Mouse (Mus musculus): ENCODE data around the gene Olfr323.

Gene Olfr323

DNA sequence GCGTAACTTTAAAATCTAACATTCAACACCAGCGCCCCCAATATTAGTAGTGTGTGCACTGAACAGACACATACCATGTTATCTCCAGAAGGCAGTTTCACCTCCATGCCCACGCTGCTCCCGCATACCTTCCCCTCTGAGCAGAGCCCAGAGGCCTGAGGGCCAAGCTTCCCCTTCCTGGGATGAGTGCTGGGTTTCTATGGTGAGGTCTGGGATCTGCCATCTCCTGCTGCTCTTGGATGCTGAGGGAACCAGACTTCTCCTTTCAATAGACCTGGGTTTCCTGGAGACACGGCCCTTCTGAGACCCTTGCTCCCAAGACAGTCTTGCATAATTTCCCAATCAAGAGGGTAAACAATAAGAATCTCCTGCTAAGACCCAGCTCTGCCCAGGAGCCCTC lies at the start of gene Olfr323:
Olfr323 (minus strand) TSS at position 101 of the 400 bp plus-strand sequence.
- no peak for DNase-seq (ENCODE audit: low spot score)

DNA sequence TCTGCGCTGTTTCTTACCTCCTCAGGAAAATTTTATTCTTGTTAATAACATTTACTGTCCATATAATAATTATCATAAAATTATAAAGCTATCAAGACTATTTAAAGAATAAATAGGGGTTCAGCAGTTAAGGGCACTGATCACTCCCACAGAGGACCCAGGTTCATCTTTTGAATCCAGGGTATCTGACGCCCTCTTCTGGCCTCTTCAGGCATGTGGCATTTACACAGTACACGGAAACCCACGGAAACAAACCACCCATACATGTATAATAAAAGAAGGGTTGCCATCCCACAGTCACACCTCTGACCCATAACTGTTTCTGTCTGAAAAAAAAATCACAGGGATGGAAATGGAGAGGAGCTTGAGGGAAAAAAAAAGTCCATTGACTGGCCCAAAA lies 41.5 kb upstream of the Olfr323 start:
- peak; percentile 15 for DNase-seq (ENCODE audit: low spot score)

DNA sequence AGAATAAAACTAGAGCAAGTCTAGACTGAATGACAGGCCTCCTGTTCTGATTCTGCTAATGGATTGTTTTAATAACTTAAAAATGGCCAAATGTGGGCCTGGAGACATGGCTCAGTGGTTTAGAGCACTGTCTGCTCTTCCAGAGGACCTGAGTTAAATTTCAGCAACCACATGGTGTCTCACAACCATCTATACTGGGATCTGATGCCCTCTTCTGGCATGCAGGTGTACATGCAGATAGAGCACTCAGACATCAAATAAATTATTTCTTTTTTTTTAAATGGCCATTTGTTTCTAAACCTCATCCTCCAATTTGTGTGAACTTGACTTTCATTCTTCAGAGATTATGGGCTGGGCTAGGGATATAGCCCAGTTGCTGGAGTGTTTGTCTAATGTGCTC lies 39.0 kb upstream of the Olfr323 start:
- no peak for DNase-seq (ENCODE audit: low spot score)

DNA sequence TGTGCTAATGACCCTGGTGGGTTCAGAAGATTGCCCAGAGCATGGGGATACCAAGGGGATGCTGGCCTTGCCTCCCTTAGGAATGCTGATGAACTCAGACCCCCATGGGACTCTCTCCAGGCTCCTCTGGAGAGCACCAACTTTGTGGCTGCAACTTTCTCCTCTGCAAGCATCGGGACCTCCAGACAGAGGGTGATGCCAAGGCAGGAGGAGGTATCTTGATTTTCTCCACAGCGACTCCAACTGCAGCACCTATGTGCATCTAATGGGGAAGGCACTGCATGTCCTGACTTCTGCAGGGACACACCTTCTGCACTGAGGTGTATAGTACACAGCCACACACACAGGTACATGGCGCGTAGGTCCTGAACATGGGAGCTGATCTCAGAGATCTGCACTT lies 28.3 kb upstream of the Olfr323 start, which contains the start of gene Olfr322:
Olfr322 (plus strand) TSS at position 187 of the 400 bp plus-strand sequence.
- no peak for DNase-seq (ENCODE audit: low spot score)

DNA sequence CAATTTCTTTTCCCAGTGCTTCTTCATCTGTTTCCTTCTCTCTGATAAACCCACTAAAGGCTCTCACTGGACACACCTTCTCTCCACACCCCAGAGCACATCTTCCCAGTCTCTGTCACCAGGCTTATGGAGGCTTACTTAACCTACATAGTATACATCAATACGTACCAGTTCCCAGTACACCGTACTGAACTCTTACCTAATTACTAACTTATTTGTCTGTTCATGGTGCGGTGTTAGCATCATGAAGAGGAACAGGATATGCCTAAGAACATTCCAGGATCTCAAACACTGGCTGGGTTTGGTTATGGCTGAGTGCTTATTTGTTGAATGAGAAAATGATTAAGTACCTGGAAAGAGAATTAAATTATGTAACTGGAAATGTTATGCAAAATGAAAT lies 24.9 kb upstream of the Olfr323 start:
- DNase-seq (ENCODE audit: low spot score): no peak

DNA sequence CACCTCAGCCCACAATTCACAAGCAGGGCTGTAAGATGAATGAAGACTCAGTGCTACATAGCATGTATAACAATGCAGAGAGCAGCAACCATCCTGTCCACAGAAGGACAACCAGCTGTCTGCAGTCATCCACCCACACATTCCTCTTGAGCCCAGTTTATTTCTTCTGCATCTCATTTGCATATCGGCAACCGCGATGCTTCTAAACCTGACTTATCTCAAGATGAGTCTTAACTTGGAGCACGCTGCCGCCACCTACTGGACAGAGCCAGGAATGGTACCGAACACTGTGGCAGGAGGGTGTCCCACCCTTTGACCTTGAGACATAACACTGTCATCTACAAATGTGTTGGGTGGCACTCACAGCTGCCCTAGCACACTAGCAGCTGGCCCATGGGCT lies 13.0 kb upstream of the Olfr323 start:
- DNase-seq (ENCODE audit: low spot score): peak; percentile 64

DNA sequence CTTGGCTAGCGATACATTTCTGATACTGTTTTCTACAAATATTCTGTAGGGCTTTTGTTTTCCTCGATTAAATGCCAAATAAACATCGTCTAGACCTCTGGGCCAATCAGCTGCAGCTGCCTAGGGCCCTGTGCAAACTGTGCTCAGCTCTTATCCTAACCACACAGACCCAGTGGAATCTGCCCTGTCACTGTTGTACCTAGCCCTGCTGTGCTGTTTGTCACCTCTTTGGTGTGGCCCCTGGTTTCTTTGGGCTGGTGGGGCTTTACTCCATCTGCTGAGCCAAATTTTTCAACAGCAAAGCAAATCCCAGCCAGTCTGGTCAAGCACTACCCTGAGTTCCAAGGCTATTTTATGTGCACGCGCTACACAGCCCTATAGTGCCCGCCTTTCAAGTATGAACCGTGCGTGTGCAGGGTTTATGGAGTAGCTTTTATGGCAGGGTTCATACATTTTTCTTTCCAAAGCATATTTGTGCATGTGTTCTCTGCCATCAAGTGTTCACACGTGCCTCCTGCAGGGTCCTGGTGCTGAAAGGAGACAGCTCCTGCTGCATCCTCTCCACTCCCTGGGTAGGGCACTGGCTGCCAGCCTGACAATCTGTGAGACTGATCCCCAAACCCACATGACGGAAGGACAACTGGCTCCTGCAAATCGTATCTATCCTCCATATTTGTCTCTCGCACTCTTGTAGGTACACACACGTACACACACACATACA lies 11.5 kb upstream of the Olfr323 start:
- no peak for DNase-seq (ENCODE audit: low spot score)

DNA sequence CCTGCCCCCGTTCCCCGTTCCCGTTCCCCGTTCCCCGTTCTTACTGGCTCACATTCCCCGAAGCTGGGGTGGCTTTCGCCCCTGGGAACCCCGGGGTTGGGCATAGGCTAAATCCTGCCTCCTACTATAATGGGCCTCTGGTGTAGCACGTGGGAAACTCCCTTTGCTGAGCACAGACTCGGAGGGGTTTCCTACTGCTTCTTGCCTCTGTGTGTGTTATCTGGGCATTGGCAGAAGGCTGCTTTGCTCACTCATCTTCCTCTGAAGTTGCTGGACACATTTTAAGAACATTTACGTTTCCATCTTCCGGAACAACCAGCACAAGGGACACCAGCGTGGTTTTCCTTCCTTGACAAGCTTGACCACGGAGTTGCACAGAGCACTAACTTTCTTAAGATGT lies 10.8 kb upstream of the Olfr323 start:
- DNase-seq (ENCODE audit: low spot score): no peak

- peak; percentile 39 for DNase-seq (ENCODE audit: low spot score)
Observed at GRCm38 (mm10) chr11:58640272-58640867, 10.1 kb upstream of the Olfr323 start, which contains the start of gene Trim58. Gene Trim58 (plus strand): TSS chr11:58640465.

GRCm38 (mm10) chr11:58638176-58638701 lies 7.9 kb upstream of the Olfr323 start:
- DNase-seq (ENCODE audit: low spot score): no peak

DNA sequence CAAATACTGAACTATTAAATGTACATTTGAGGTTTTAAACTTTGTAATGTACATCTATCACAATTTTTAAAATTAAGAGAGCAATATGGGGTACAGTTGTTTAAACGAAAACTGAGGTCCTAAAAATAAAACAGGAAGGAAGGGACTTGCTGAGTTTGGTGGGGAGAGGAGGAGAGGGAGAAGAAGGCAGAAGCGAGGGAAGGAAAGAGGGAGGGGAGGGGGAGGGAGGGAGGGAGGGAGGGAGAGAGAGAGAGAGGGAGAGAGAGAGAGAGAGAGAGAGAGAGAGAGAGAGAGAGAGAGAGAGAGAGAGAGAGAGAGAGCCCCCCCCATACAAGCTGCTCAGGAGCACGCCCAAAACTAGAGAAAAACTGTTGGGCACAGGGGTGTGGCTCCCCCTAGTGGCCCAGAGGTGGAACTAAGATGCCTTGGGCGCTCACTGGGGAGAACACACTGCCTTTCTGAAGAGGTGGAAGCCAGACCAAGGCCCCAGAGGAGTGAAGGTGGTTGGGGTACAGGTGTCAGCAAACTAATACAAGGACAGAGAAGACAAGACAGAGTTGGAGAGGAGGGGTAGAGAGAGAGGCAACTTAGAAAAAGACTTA lies 6.2 kb upstream of the Olfr323 start:
- peak; percentile 71 for DNase-seq (ENCODE audit: low spot score)

GRCm38 (mm10) chr11:58634878-58635277 lies 4.6 kb upstream of the Olfr323 start:
- DNase-seq (ENCODE audit: low spot score): no peak

GRCm38 (mm10) chr11:58626146-58626545 lies 4.2 kb downstream of the Olfr323 start:
- DNase-seq (ENCODE audit: low spot score): no peak

DNA sequence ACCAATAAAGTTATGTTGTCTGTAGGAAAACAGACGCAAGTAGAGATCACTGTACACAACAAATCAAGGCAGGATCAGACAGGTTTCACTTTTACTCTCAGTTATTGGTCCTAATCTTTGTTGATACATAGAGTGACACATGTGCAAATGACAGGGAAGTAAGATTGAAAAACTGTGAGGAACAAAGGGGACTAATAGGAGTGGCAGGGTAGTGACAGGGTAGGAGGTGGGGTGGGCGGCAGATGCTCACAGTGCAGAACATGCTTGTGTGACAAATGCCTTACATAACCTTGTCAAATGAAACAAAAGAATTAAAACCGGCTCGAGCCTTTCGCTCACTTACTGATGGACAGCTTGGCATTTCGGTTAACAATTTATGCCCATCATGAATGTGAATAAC lies 11.5 kb downstream of the Olfr323 start:
- DNase-seq (ENCODE audit: low spot score): no peak

GRCm38 (mm10) chr11:58618369-58618768 lies 11.9 kb downstream of the Olfr323 start:
- DNase-seq (ENCODE audit: low spot score): no peak

GRCm38 (mm10) chr11:58615975-58616374 lies 14.3 kb downstream of the Olfr323 start, which contains the start of gene 2210407C18Rik:
Gene 2210407C18Rik (minus strand): TSS chr11:58616075.
- DNase-seq (ENCODE audit: low spot score): no peak

GRCm38 (mm10) chr11:58614526-58614925 lies 15.8 kb downstream of the Olfr323 start:
- DNase-seq (ENCODE audit: low spot score): no peak

- DNase-seq (ENCODE audit: low spot score): no peak
Observed at GRCm38 (mm10) chr11:58613359-58613758, 16.9 kb downstream of the Olfr323 start.

GRCm38 (mm10) chr11:58607030-58607429 lies 23.3 kb downstream of the Olfr323 start:
- DNase-seq (ENCODE audit: low spot score): no peak

DNA sequence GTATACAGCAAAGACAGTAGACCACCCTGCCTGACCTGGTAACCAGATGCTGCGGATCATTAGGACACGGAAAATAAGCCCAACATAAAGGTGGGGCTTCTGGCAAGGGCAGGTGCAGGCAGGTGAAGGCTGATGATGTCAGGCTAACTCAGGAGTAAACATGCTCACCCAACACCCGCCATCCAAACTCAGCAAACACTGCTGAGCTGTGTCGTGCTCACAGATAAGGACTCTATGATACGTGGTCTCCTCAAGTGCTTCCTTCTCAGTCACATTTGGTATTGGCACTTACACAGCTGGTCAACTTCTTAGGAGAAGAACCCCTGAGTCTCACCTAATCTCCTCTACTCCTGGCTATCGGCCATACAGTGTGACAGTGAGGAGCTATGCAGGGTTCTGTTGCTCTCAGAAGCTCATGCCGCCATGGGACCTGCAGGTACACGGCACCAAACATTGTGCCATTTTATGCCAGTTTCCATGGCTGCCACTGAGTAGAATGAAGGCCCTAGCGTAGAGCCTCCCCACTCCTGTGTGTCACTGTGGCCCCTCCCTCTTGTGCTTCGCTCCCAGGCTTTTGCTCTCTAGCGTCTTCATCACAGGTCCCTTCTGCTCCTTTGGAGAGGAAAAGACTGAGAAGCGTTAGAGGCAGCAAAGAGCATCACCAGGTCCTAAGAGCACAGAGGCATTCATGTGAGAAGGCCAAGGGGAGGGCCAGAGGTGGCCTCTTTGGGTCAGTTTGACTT lies 24.0 kb downstream of the Olfr323 start:
- DNase-seq (ENCODE audit: low spot score): no peak

DNA sequence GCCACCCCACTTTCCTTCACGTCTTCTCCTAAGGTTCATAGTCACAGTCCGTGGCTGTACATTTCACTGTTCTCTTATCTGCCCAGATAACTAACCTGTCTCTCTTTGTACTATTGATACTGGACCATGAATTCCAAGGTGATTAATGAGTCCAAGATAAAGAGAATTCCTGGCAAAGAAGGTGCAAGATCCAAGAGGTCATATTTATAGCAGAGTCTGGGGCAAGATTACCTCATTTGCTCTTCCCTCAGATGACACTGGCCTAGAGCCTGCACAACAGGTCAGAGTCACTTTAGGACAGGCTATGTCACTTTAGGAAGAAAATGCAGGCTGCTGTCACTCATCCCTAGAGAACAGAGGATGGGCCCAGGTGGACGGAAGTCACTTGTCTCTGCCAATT lies 25.1 kb downstream of the Olfr323 start:
- DNase-seq (ENCODE audit: low spot score): no peak

DNA sequence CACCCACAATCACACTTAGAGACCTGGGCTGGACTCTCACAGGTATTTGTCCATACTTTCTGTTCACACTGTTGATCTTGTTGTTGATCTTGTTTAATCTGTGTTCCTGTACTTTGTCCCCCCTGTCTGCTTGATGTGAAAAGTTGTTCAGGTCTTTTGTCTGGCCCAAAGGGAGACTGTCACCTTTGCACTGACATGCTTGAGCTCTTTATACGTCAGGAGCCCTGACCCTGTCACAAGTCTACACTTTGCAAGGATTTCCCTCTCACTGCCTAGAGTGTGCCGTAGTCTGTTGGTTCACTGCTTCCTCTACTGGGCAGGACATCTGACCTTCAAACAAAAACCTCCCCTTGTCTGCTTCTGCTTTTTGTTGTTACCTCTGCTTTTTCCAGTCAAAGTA lies 25.6 kb downstream of the Olfr323 start:
- no peak for DNase-seq (ENCODE audit: low spot score)
